In the genomic region with DNA sequence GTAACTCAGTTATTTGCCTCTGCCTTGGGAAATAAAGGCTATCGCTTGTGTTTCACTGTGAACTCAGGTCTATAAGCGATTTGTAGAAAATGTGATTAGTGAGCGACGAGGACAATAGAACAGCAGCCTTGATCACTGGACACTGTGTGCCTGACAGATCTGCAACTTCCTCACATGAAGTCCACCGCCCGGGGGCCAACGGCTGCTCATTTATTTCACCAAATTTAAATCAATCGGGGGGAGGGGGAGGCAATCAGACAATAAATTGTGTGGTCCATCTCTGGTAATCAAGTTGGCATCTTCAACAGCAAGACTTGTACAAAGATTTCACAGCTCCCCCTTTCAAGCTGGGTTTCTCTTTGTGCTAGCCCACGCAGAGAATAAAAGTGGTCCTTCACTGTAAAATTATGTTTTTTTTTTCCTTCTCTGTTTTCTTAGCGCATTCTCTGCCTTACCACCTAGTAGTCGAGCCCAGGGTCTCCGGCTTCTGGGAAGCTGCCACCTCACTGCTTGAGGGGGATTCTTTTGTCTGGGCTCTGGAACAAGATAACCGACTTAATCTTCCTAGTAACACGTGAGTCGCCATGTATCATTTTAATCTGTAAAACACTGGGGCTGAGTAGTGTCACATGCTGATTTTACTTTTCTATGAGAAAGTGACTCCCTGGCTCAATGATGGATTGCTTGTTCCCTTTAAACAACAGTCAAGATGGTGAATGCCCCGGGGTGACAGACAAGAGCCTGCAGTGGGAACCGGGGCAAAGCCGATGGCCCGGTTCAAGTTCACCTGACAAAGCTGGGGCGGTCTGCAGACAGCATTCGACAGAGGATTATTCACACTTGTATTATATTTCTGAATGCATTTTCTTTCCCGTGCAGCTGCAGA, we compare ENCODE assay signal across 18 mouse cellular contexts. TPM values are rescaled to one million over a fixed set of nuclear protein-coding genes. Genes with fewer than 3 reads are reported as not detected.
DNase-seq lines count a peak whose midpoint lies in the region; ATAC-seq and TF ChIP-seq lines count a peak whose summit lies in the region.
"Had no signal": no experiment of that assay in that cellular context is flagged by ENCODE, and none has a peak within 500 bp of the region (broad histone marks: within the 10 kb centered on the region; RNA-seq: fewer than 3 reads in every experiment).

No protein-coding gene starts in this region.

- peak; percentile 48 for DNase-seq in embryo, embryonic 10.5 days (ENCODE audit: low spot score)
- DNase-seq in forebrain, embryonic 14.5 days (ENCODE audit: low spot score), result peak; percentile 49
- peak; percentile 18 for DNase-seq in hindbrain, postnatal 0 days (ENCODE audit: low spot score)
- DNase-seq in lung, postnatal 36 days, result no peak
- no peak for DNase-seq in gastrocnemius, postnatal 4 days (ENCODE audit: low spot score in 2 of 2)
- DNase-seq: cerebellum, adult 9-11 months; heart, postnatal 4 days; left cerebral cortex, postnatal 4 days; lung, postnatal 4 days; right cerebral cortex, postnatal 14 days; thymus, postnatal 14 days had no signal

- no peaks in the 10 kb centered on the region for H3K36me3 ChIP-seq in forebrain, embryonic 14.5 days (ENCODE audit: control insufficient read depth, insufficient read depth, low read length)
- H3K36me3 ChIP-seq in hindbrain, postnatal 0 days (ENCODE audit: insufficient read depth, low read length), result no peaks in the 10 kb centered on the region
- no peaks in the 10 kb centered on the region for H3K36me3 ChIP-seq in neural tube, embryonic 13.5 days
- H3K36me3 ChIP-seq in intestine, postnatal 0 days (ENCODE audit: control insufficient read depth, insufficient read depth), result no peaks in the 10 kb centered on the region
- H3K36me3 ChIP-seq: embryonic facial prominence, embryonic 15.5 days had no signal

- peaks cover 2% of the 10 kb centered on the region; the same call in 1 of the 2 replicates for H3K27me3 ChIP-seq in forebrain, embryonic 14.5 days (replicated peaks; ENCODE audit: control insufficient read depth, insufficient read depth, low read length)
- H3K27me3 ChIP-seq in hindbrain, postnatal 0 days (ENCODE audit: insufficient read depth, low read length), result peaks cover 6% of the 10 kb centered on the region; the same call in 1 of the 2 replicates
- H3K27me3 ChIP-seq in neural tube, embryonic 13.5 days, result peaks cover 4% of the 10 kb centered on the region
- no peaks in the 10 kb centered on the region for H3K27me3 ChIP-seq in intestine, postnatal 0 days (replicated peaks; ENCODE audit: control insufficient read depth, insufficient read depth, low read length)
- H3K27me3 ChIP-seq: embryonic facial prominence, embryonic 15.5 days had no signal

- peak overlapping the region; percentile 33; the same call in 1 of the 2 replicates for H3K27ac ChIP-seq in forebrain, embryonic 14.5 days (ENCODE audit: low read depth, low read length)
- H3K27ac ChIP-seq in hindbrain, postnatal 0 days, result no peak overlapping the region
- H3K27ac ChIP-seq in neural tube, embryonic 13.5 days (replicated peaks), result no peak overlapping the region; the same call in 1 of the 2 replicates
- H3K27ac ChIP-seq in intestine, postnatal 0 days (ENCODE audit: low read depth, low read length), result no peak overlapping the region
- H3K27ac ChIP-seq: embryonic facial prominence, embryonic 15.5 days; liver, embryonic 14.5 days had no signal

- ATAC-seq in forebrain, embryonic 14.5 days, result peak; percentile 66
- ATAC-seq in hindbrain, postnatal 0 days, result no peak
- ATAC-seq in neural tube, embryonic 13.5 days (ENCODE audit: low read depth), result peak; percentile 67
- no peak for ATAC-seq in intestine, postnatal 0 days

- H3K4me3 ChIP-seq in forebrain, embryonic 14.5 days (ENCODE audit: low read depth, low read length), result no peak overlapping the region
- H3K4me3 ChIP-seq in hindbrain, postnatal 0 days (ENCODE audit: low read length), result no peak overlapping the region
- H3K4me3 ChIP-seq in neural tube, embryonic 13.5 days, result 0 out of 2 replicates have a peak overlapping the region, but pooled peaks have one; percentile 2
- no peak overlapping the region for H3K4me3 ChIP-seq in intestine, postnatal 0 days (ENCODE audit: low read depth, low read length)
- H3K4me3 ChIP-seq: embryonic facial prominence, embryonic 15.5 days had no signal

- peaks cover 8% of the 10 kb centered on the region for H3K4me1 ChIP-seq in forebrain, embryonic 14.5 days (ENCODE audit: control insufficient read depth, insufficient read depth, low read length)
- no peaks in the 10 kb centered on the region for H3K4me1 ChIP-seq in hindbrain, postnatal 0 days (ENCODE audit: insufficient read depth, low read length)
- H3K4me1 ChIP-seq in neural tube, embryonic 13.5 days (replicated peaks), result peaks cover 16% of the 10 kb centered on the region
- no peaks in the 10 kb centered on the region for H3K4me1 ChIP-seq in intestine, postnatal 0 days (replicated peaks; ENCODE audit: control insufficient read depth, insufficient read depth, low read length)
- H3K4me1 ChIP-seq: embryonic facial prominence, embryonic 15.5 days had no signal

- TF ChIP-seq CTCF in hindbrain, postnatal 0 days (IDR thresholded peaks at IDR 0.05; ENCODE audit: low read depth), result no peak
- no peak for TF ChIP-seq CTCF in intestine, postnatal 0 days (IDR thresholded peaks at IDR 0.05; ENCODE audit: low read depth)

- H3K4me2 ChIP-seq in forebrain, embryonic 14.5 days (ENCODE audit: low read length), result peak overlapping the region; percentile 28; the same call in 1 of the 2 replicates
- peak overlapping the region; percentile 38 for H3K4me2 ChIP-seq in hindbrain, postnatal 0 days (ENCODE audit: low read depth, low read length)
- H3K4me2 ChIP-seq in neural tube, embryonic 13.5 days, result peak overlapping the region; percentile 39
- no peak overlapping the region for H3K4me2 ChIP-seq in intestine, postnatal 0 days (replicated peaks; ENCODE audit: low read depth)
- H3K4me2 ChIP-seq: embryonic facial prominence, embryonic 15.5 days had no signal

- H3K9ac ChIP-seq in forebrain, embryonic 14.5 days (ENCODE audit: low read length), result peak overlapping the region; percentile 45; the same call in 1 of the 2 replicates
- no peak overlapping the region for H3K9ac ChIP-seq in hindbrain, postnatal 0 days (replicated peaks; ENCODE audit: low read length)
- no peak overlapping the region for H3K9ac ChIP-seq in neural tube, embryonic 13.5 days
- no peak overlapping the region for H3K9ac ChIP-seq in intestine, postnatal 0 days (ENCODE audit: low read depth, low read length)
- H3K9ac ChIP-seq: embryonic facial prominence, embryonic 15.5 days; liver, embryonic 14.5 days had no signal

- no peaks in the 10 kb centered on the region for H3K9me3 ChIP-seq in forebrain, embryonic 14.5 days (replicated peaks; ENCODE audit: control insufficient read depth, low read length)
- H3K9me3 ChIP-seq in hindbrain, postnatal 0 days (ENCODE audit: low read length), result no peaks in the 10 kb centered on the region
- no peaks in the 10 kb centered on the region for H3K9me3 ChIP-seq in neural tube, embryonic 13.5 days
- no peaks in the 10 kb centered on the region for H3K9me3 ChIP-seq in intestine, postnatal 0 days (ENCODE audit: control insufficient read depth)
- H3K9me3 ChIP-seq: embryonic facial prominence, embryonic 15.5 days had no signal

- 13% methylated on average over 22 of the region's 22 CpGs for WGBS in forebrain, embryonic 14.5 days
- WGBS in hindbrain, postnatal 0 days, result 19% methylated on average over 22 of the region's 22 CpGs
- WGBS in neural tube, embryonic 13.5 days, result 19% methylated on average over 22 of the region's 22 CpGs
- 78% methylated on average over 22 of the region's 22 CpGs for WGBS in intestine, postnatal 0 days

RNA-seq across cellular contexts. Expression of gene Neurog2, which starts 29.0 kb away (rescaled TPM):
- polyA plus RNA-seq in forebrain, embryonic 14.5 days (2014; fragmentation: Nextera tagmentation; extraction: Ambion mirVana), result 80.6 and 88.7 TPM in 2 replicates
- total RNA-seq in hindbrain, postnatal 0 days (2014; rRNA removed), result 2.6 and 3.3 TPM in 2 replicates
- 0.85 and 1.1 TPM in 2 replicates for polyA plus RNA-seq in hindbrain, postnatal 0 days (2015; fragmentation: Nextera tagmentation; extraction: Ambion mirVana)
- 10.1 and 13.6 TPM in 2 replicates for polyA plus RNA-seq in neural tube, embryonic 13.5 days (2015; fragmentation: Nextera tagmentation; extraction: Ambion mirVana)
- polyA plus RNA-seq in intestine, postnatal 0 days (2015; fragmentation: Nextera tagmentation; extraction: Ambion mirVana), result not detected in 2 replicates
- not detected for total RNA-seq in gastrocnemius, postnatal 4 days (2021)
- total RNA-seq: gastrocnemius, adult 18-20 months; heart, postnatal 4 days had no signal
- polyA plus RNA-seq: kidney, embryonic 16.5 days; stomach, embryonic 14.5 days had no signal

Comparison
In these comparisons a context has a peak if more than half of its experiments do, and no peak if none do; other contexts are left out.
1. DNase-seq: peak in embryo, embryonic 10.5 days (single experiment), forebrain, embryonic 14.5 days (single experiment) and hindbrain, postnatal 0 days (single experiment); none in lung, postnatal 36 days (single experiment) and gastrocnemius, postnatal 4 days (0 of 2).
2. ATAC-seq: peak in forebrain, embryonic 14.5 days (single experiment) and neural tube, embryonic 13.5 days (single experiment); none in hindbrain, postnatal 0 days (single experiment) and intestine, postnatal 0 days (single experiment).